Mouse (Mus musculus): ENCODE data around the gene Gm7861. TPM values are rescaled to one million over a fixed set of nuclear protein-coding genes. Genes with fewer than 3 reads are reported as not detected.
"Not testable (repeated sequence)": the region's sequence is repeated elsewhere in the genome, so short reads cannot be mapped to it uniquely, and the experiment has no call there.

Gene Gm7861
- polyA plus RNA-seq (2016; fragmentation: Nextera tagmentation; extraction: Ambion mirVana), result not detected in 2 replicates

- H3K27me3 ChIP-seq (ENCODE audit: insufficient read depth, poor library complexity, severe bottlenecking); H3K4me1 ChIP-seq (replicated peaks); H3K36me3 ChIP-seq; DNase-seq (ENCODE audit: low spot score); H3K27ac ChIP-seq; H3K9me3 ChIP-seq; H3K4me3 ChIP-seq: not testable (repeated sequence)
- no CpG with 5 or more reads among the region's 1 CpGs for WGBS
These were observed at the start of gene Gm7861 for GRCm38 (mm10) chr8:21594408-21594807. Gene Gm7861, minus strand, starts transcription at chr8:21594508.

GRCm38 (mm10) chr8:21617883-21618282, 23.6 kb upstream of the Gm7861 start, which contains the start of gene Defa26:
Gene Defa26, plus strand, starts transcription at chr8:21618183.
- WGBS, result 100% methylated on average over 1 of the region's 1 CpGs
- not testable (repeated sequence) for H3K36me3 ChIP-seq; H3K27me3 ChIP-seq (ENCODE audit: insufficient read depth, poor library complexity, severe bottlenecking); DNase-seq (ENCODE audit: low spot score); H3K27ac ChIP-seq; H3K9me3 ChIP-seq; H3K4me1 ChIP-seq (replicated peaks); H3K4me3 ChIP-seq

- H3K9me3 ChIP-seq; H3K36me3 ChIP-seq; H3K4me1 ChIP-seq (replicated peaks); H3K4me3 ChIP-seq; DNase-seq (ENCODE audit: low spot score); H3K27me3 ChIP-seq (ENCODE audit: insufficient read depth, poor library complexity, severe bottlenecking); H3K27ac ChIP-seq: not testable (repeated sequence)
- WGBS, result no CpG with 5 or more reads among the region's 1 CpGs
These were observed 11.6 kb downstream of the Gm7861 start, which contains the start of gene Defa28 for GRCm38 (mm10) chr8:21582706-21583105. Gene Defa28, plus strand, starts transcription at chr8:21583006.

GRCm38 (mm10) chr8:21565086-21565485, 29.2 kb downstream of the Gm7861 start, which contains the start of gene Defa37:
Gene Defa37, plus strand, starts transcription at chr8:21565386.
- H3K27me3 ChIP-seq (ENCODE audit: insufficient read depth, poor library complexity, severe bottlenecking); H3K9me3 ChIP-seq; H3K4me3 ChIP-seq; DNase-seq (ENCODE audit: low spot score); H3K4me1 ChIP-seq (replicated peaks); H3K27ac ChIP-seq; H3K36me3 ChIP-seq: not testable (repeated sequence)
- WGBS, result no CpG with 5 or more reads among the region's 1 CpGs

Other genes with a start within 250 kb of the Gm7861 start
- not detected in 2 replicates for gene Defa2, start 216.0 kb downstream of the Gm7861 start, polyA plus RNA-seq (2016; fragmentation: Nextera tagmentation; extraction: Ambion mirVana)
- gene Defa33, start 202.7 kb downstream of the Gm7861 start, polyA plus RNA-seq (2016; fragmentation: Nextera tagmentation; extraction: Ambion mirVana), result not detected in 2 replicates
- gene Defa36, start 167.1 kb downstream of the Gm7861 start, polyA plus RNA-seq (2016; fragmentation: Nextera tagmentation; extraction: Ambion mirVana), result not detected in 2 replicates
- not detected in 2 replicates for gene Gm7849, start 137.9 kb downstream of the Gm7861 start, polyA plus RNA-seq (2016; fragmentation: Nextera tagmentation; extraction: Ambion mirVana)
- gene Defa20, start 85.2 kb downstream of the Gm7861 start, polyA plus RNA-seq (2016; fragmentation: Nextera tagmentation; extraction: Ambion mirVana), result not detected in 2 replicates
- gene Defa32, start 65.5 kb downstream of the Gm7861 start, polyA plus RNA-seq (2016; fragmentation: Nextera tagmentation; extraction: Ambion mirVana), result not detected in 2 replicates
- gene Defa37, start 29.1 kb downstream of the Gm7861 start, polyA plus RNA-seq (2016; fragmentation: Nextera tagmentation; extraction: Ambion mirVana), result not detected in 2 replicates
- gene Defa28, start 11.5 kb downstream of the Gm7861 start, polyA plus RNA-seq (2016; fragmentation: Nextera tagmentation; extraction: Ambion mirVana), result not detected in 2 replicates
- gene Defa26, start 23.7 kb upstream of the Gm7861 start, polyA plus RNA-seq (2016; fragmentation: Nextera tagmentation; extraction: Ambion mirVana), result not detected in 2 replicates
- gene Defa17, start 61.3 kb upstream of the Gm7861 start, polyA plus RNA-seq (2016; fragmentation: Nextera tagmentation; extraction: Ambion mirVana), result not detected in 2 replicates
- not detected in 2 replicates for gene Defa34, start 71.3 kb upstream of the Gm7861 start, polyA plus RNA-seq (2016; fragmentation: Nextera tagmentation; extraction: Ambion mirVana)
- gene AY761184, start 109.1 kb upstream of the Gm7861 start, polyA plus RNA-seq (2016; fragmentation: Nextera tagmentation; extraction: Ambion mirVana), result not detected in 2 replicates
- not detected in 2 replicates for gene Defa24, start 140.0 kb upstream of the Gm7861 start, polyA plus RNA-seq (2016; fragmentation: Nextera tagmentation; extraction: Ambion mirVana)
- not detected in 2 replicates for gene Defb50, start 229.0 kb upstream of the Gm7861 start, polyA plus RNA-seq (2016; fragmentation: Nextera tagmentation; extraction: Ambion mirVana)
- not detected in 2 replicates for gene Defb2, start 245.4 kb upstream of the Gm7861 start, polyA plus RNA-seq (2016; fragmentation: Nextera tagmentation; extraction: Ambion mirVana)